Mouse (Mus musculus): ENCODE data around the gene Vhl. TPM values are rescaled to one million over a fixed set of nuclear protein-coding genes. Genes with fewer than 3 reads are reported as not detected.

The Vhl gene
- total and polyA plus RNA-seq, 3 experiments = 12.0 to 12.5 TPM; not detected in 1

- H3K79me2 ChIP-seq (ENCODE audit: control insufficient read depth, insufficient read depth, low read length, poor library complexity) = no peaks in the 10 kb centered on the region
- H3K9me3 ChIP-seq (replicated peaks; ENCODE audit: insufficient read depth, low read length) = no peaks in the 10 kb centered on the region
- H3K4me3 ChIP-seq (ENCODE audit: control insufficient read depth in 1 of 2, insufficient read depth in 1 of 2, low read depth in 2 of 2, low read length in 2 of 2) = no peak overlapping the region
- peaks cover 0 to 2% of the 10 kb centered on the region in 2 experiments; a peak in 1 of 4 replicates for H3K36me3 ChIP-seq (ENCODE audit: control insufficient read depth in 1 of 2, insufficient read depth in 2 of 2, low read length in 2 of 2)
- H3K4me1 ChIP-seq (ENCODE audit: control insufficient read depth in 1 of 2, insufficient read depth in 2 of 2, low read length in 2 of 2) = no peaks in the 10 kb centered on the region
- H3K9ac ChIP-seq (ENCODE audit: control insufficient read depth, low read depth, low read length, poor library complexity, severe bottlenecking) = no peak overlapping the region
- no peak for DNase-seq (ENCODE audit: low read depth, low spot score)
- H3K27me3 ChIP-seq (ENCODE audit: control insufficient read depth in 1 of 2, insufficient read depth in 2 of 2, low read length in 2 of 2) = no peaks in the 10 kb centered on the region
- H3K27ac ChIP-seq (ENCODE audit: control insufficient read depth, low read depth, low read length) = no peak overlapping the region
- TF ChIP-seq ZNF384 (IDR thresholded peaks at IDR 0.05; ENCODE audit: low read depth, low read length) = no peak
- no peak for TF ChIP-seq USF1 (IDR thresholded peaks at IDR 0.05; ENCODE audit: low read depth, low read length)
- 0 out of 2 replicates have a peak, but pooled peaks have one; percentile 6 for TF ChIP-seq SMC3 (IDR thresholded peaks at IDR 0.05; ENCODE audit: low read depth, low read length)
- TF ChIP-seq BHLHE40 (IDR thresholded peaks at IDR 0.05; ENCODE audit: borderline replicate concordance, low read depth, low read length) = no peak
- TF ChIP-seq TBP (IDR thresholded peaks at IDR 0.05; ENCODE audit: low read depth, low read length) = no peak
- no peak for TF ChIP-seq POLR2A (IDR thresholded peaks at IDR 0.05; ENCODE audit: control insufficient read depth in 1 of 2, insufficient read depth in 1 of 2, low read depth in 1 of 2, low read length in 2 of 2, poor library complexity in 1 of 2)
- TF ChIP-seq JUND (IDR thresholded peaks at IDR 0.05; ENCODE audit: low read depth, low read length) = no peak
These were observed 37.1 kb upstream of the Vhl start for GRCm38 (mm10) chr6:113586466-113587183.

- H3K9ac ChIP-seq (ENCODE audit: control insufficient read depth, low read depth, low read length, poor library complexity, severe bottlenecking) = no peak overlapping the region
- no peaks in the 10 kb centered on the region for H3K4me1 ChIP-seq (ENCODE audit: control insufficient read depth in 1 of 2, insufficient read depth in 2 of 2, low read length in 2 of 2)
- H3K79me2 ChIP-seq (ENCODE audit: control insufficient read depth, insufficient read depth, low read length, poor library complexity) = no peaks in the 10 kb centered on the region
- DNase-seq (ENCODE audit: low read depth, low spot score) = no peak
- peaks cover 0 to 2% of the 10 kb centered on the region in 2 experiments; a peak in 1 of 4 replicates for H3K36me3 ChIP-seq (ENCODE audit: control insufficient read depth in 1 of 2, insufficient read depth in 2 of 2, low read length in 2 of 2)
- no peak overlapping the region for H3K4me3 ChIP-seq (ENCODE audit: control insufficient read depth in 1 of 2, insufficient read depth in 1 of 2, low read depth in 2 of 2, low read length in 2 of 2)
- TF ChIP-seq TBP (IDR thresholded peaks at IDR 0.05; ENCODE audit: low read depth, low read length) (no peak), TAL1 (IDR thresholded peaks at IDR 0.05; ENCODE audit: low read length) (no peak), USF1 (IDR thresholded peaks at IDR 0.05; ENCODE audit: low read depth, low read length) (no peak), ETS1 (IDR thresholded peaks at IDR 0.05; ENCODE audit: low read depth, low read length) (no peak), GABPA (IDR thresholded peaks at IDR 0.05; ENCODE audit: low read depth, low read length) (no peak), JUND (IDR thresholded peaks at IDR 0.05; ENCODE audit: low read depth, low read length) (no peak), SMC3 (IDR thresholded peaks at IDR 0.05; ENCODE audit: low read depth, low read length) (no peak), RCOR1 (IDR thresholded peaks at IDR 0.05; ENCODE audit: low read depth, low read length) (no peak), POLR2AphosphoS5 (IDR thresholded peaks at IDR 0.05; ENCODE audit: borderline replicate concordance, low read depth, low read length) (no peak), EP300 (IDR thresholded peaks at IDR 0.05; ENCODE audit: low read depth in 1 of 2, low read length in 2 of 2) (no peak), ELF1 (IDR thresholded peaks at IDR 0.05; ENCODE audit: low read depth, low read length) (no peak), POLR2AphosphoS2 (IDR thresholded peaks at IDR 0.05; ENCODE audit: low read length) (no peak), MAX (IDR thresholded peaks at IDR 0.05; ENCODE audit: low read length) (no peak), ZMIZ1 (IDR thresholded peaks at IDR 0.05; ENCODE audit: low read depth, low read length) (no peak), NELFE (IDR thresholded peaks at IDR 0.05; ENCODE audit: low read depth, low read length) (no peak), TCF12 (IDR thresholded peaks at IDR 0.05; ENCODE audit: low read depth, low read length) (no peak), MAZ (IDR thresholded peaks at IDR 0.05; ENCODE audit: low read depth, low read length) (no peak), MAFK (IDR thresholded peaks at IDR 0.05; ENCODE audit: borderline replicate concordance, low read depth, low read length) (no peak), RAD21 (IDR thresholded peaks at IDR 0.05; ENCODE audit: low read depth, low read length) (no peak)
- no peaks in the 10 kb centered on the region for H3K9me3 ChIP-seq (replicated peaks; ENCODE audit: insufficient read depth, low read length)
- H3K27me3 ChIP-seq (ENCODE audit: control insufficient read depth in 1 of 2, insufficient read depth in 2 of 2, low read length in 2 of 2) = no peaks in the 10 kb centered on the region
- no peak overlapping the region for H3K27ac ChIP-seq (ENCODE audit: control insufficient read depth, low read depth, low read length)
These were observed 31.1 kb upstream of the Vhl start for GRCm38 (mm10) chr6:113592637-113593036.

All from MEL (cell line).